Mouse (Mus musculus) Muller cell, postnatal 12 days (primary cell): ENCODE measurements at regions not wholly inside any gene's neighbourhood (a gene's known extent, or its start where the extent isn't known, plus 50 kb on each side); places are given as distances from the start of the nearest gene placed in this dataset.
A peak's percentile ranks its signal among the peaks of the same experiment; 100 is the strongest.
"Not testable (repeated sequence)": the region's sequence is repeated elsewhere in the genome, so short reads cannot be mapped to it uniquely, and the experiment has no call there.

Experiments used
- DNase-seq: peaks from one replicate; pipeline ENCODE4 v3.0.0-alpha.2; 2015; ENCODE audit errors: inconsistent ontology term

DNA sequence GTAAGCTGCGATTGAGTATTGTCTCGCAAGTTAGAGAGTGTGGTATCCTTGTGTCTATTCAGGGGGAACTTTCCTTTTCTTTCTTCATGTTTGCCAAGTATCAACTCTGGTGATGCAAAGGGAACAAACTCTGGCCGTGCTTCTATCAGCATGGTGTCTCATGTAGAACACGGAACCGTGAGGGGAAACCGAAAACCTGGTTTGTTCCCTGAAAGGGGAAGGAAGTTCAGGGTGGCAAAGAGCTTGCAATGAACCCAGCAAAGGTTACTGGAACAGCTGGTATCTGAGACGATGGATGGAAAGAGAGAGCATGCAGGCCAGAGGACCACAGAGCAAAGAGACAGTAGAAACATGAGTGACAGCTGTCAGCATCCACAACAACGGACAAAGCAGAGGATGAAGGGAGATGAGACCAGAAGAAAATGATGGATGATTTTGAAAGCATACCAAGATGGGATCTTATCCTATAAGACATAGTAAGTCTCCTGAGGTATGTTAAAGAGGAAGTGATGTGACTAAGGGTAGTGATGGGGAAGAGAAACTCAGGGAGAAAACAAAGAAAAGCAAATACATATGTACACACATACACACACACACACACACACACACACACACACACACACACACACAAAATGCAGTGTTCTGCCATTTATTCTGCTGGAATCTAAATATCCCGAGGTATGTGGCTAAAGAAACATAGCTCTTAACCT, 199.8 kb upstream of the Peli2 start:
- DNase-seq = no peak

DNA sequence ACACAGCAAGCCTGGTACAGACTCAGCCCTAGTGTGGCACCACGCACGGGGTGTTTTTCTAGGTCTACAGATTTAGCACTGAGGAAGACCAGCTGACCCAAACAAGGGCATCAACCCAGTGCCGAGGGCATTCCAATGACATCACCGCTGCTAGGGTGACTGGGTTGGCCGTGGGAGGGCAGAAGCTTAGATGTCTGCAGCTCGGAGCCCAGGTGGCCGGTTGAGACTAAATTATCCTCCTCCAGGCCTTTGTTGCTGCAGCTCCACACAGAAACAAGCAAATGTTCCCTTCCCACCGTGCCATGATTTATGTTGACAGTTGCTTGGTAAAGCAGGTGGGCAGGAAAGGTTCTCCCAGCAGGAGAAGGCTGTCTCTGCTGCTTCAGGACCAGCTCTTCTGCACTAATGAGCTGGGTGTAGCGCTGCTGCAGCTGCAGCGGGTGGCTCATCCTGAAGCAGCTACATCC, 198.8 kb upstream of the Peli2 start:
- DNase-seq = peak; percentile 61

DNA sequence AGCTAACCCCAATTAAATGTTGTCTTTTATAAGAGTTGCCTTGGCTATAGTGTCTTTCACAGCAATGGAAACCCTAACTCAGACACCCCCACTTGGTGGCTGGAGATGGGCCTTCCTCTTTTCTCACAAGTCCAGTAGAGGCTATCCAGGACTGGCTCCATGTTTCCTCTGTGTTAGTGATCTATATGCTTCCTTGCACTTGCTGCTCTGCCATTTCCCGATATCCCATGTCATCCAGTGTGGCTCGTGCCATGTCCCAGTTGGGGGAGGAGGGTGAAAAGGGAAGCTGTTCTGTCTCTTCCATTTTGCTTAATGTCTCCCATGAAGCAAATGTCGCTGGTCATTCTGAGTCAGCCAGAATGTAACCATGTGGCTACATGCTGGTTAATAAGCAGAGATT, 194.2 kb upstream of the Peli2 start:
- DNase-seq = no peak

DNA sequence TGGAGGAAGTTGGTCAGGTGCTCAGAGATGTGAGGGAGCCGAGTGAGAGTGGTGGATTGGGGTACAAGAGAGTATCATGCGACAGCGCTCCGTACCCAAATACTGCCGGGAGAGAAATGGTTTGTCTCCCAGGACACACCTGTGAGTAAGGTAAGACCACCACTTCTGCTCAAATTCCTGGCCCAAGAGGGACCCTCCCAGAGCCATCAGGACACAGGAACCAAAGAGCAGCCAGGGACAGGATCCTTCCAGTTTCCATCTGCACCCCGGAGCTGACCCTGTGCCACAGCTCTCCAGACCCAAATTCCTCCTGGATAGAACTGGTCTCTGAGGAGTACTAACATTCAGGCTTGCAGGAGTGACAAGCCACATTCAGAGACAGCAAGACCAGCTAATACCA, 185.2 kb upstream of the Peli2 start:
- no peak for DNase-seq

DNA sequence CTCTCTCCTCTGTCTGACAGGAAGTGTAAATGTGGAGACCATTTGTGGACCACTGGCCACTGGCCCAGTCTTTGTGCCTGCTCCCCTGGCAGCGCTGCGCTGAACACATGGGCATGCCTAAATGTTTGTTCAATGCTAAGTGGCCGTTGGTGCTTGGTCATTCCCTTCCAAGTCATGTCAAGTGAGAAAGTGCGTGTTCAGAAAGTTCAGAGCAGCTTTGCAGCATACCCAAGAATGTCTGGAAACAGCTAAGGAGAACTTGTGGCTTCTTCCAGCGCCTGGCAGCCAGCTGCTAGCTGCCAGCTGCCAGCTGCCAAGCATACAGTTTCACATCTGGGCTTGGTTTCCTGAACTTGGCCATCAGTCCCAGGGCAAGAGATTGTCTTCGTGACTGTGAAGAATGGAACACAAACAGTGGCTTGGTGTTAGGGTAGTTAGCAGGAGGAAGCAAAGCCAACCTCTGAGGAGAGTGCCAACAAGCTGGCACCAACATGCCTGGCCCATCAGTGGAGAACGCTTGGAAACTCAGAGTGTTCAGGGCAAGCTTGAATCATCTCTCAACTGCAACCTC, 183.5 kb upstream of the Peli2 start:
- DNase-seq = peak; percentile 58

DNA sequence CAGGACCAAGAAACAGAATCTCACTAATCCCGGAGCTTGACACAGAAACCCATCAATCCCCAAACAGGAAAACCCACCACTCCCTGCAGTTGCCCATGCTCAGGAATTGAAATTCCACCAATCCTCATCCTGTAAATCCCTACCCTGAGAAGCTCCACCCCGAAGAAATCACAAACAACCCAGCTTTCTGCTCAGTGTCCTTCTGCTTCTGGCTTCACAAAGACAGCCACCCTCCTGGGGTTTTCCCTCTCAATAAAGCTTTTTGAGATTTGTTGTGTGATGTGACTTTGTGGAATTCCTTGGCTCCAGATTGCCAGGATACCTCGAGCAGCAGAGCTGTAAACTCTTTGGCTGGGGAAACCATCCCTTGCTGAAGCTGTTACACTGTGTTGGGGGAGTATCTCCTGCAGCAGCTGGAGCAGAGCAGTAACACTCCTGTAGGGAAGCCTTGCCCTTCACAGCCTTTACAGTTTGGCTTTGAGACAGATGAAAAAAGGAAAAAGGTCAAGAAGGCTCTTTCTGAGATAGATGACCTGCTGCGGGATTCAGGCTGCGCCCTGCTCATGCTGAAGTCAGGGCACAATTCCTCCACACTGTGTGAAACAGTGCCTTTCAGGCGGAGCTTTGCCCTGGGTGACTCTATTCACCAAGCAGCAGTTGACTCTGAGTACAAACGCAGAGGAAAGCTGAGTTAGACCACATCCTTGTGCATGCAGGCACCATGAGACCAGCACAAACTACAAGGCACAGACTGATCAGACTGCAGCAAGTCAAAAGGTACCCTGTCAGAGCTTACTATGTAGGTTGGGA, 180.6 kb upstream of the Peli2 start:
- peak; percentile 62 for DNase-seq

DNA sequence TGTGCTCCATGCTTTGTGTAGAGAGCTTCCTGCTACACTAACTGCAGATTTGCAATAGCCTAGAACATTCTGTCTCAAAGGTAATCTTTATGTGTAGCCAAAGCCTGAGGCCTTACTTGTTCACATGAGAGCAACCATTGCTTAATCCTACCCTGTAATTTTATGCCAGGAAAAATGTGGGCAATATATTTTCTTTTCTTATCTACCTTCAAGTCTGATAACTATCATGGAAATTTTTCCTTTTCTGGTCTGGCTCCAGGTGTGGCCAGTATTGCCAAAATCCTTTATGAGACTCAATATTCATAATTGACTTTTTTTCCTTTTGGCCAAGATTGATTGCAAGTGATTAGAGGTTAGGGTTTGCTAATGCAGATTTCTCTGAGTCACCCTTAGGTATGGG, 178.0 kb upstream of the Peli2 start:
- DNase-seq = no peak

DNA sequence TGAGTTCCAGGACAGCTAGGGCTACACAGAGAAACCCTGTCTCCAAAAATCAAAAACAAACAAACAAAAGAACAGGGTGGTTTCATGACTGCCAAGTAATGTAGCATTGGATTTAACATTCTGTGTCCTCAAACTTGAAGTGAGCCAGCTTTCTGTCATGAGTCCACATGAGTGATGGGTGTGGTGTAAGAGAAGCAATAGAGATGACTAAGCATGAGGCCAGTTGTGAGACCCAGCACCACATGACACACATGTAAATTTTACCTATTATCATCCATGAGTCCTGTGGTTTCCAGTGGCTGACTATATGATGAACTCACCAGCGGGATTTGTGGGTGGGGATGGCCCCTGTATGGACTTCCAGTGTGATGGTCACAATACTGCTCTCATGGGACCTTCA, 176.0 kb upstream of the Peli2 start:
- DNase-seq = no peak

DNA sequence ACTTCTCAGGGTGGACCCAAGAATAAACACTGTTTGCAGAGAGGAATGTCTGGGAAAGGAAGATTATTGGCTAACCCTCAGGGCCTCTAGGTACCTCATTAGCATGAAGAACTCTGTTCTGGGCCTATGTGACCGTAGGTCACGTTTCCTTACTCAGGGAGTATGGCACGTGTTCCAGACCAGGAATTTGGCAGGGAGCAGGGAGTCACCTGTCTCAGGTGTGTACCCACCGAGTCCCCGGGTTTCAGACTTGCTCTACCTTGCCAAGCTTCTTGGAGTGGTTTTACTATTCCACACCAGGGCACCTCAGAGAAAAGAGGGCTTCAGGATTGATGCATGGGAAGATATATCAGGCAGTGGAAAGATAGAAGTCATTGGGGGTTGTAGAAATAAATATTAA, 169.6 kb upstream of the Peli2 start:
- DNase-seq = no peak

DNA sequence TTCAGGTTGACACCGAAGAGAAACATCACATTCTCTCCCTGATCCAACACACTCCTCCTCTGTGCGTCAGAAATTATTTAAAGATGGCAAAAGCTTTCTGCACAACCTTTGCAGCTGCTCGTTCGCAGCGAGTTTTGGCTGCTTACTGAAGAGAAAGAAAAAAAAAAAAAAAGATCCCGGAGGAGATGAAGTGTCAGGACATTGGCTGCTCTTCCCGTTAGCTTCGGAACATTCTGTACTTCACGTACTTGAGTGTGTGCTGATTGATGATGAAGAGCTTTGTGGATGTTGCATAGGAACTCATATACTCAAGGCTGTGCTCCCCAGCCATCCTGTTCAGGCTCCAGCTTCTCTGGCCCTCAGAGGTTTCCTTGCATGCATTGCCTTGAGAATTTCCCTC, 162.5 kb upstream of the Peli2 start:
- DNase-seq = no peak

DNA sequence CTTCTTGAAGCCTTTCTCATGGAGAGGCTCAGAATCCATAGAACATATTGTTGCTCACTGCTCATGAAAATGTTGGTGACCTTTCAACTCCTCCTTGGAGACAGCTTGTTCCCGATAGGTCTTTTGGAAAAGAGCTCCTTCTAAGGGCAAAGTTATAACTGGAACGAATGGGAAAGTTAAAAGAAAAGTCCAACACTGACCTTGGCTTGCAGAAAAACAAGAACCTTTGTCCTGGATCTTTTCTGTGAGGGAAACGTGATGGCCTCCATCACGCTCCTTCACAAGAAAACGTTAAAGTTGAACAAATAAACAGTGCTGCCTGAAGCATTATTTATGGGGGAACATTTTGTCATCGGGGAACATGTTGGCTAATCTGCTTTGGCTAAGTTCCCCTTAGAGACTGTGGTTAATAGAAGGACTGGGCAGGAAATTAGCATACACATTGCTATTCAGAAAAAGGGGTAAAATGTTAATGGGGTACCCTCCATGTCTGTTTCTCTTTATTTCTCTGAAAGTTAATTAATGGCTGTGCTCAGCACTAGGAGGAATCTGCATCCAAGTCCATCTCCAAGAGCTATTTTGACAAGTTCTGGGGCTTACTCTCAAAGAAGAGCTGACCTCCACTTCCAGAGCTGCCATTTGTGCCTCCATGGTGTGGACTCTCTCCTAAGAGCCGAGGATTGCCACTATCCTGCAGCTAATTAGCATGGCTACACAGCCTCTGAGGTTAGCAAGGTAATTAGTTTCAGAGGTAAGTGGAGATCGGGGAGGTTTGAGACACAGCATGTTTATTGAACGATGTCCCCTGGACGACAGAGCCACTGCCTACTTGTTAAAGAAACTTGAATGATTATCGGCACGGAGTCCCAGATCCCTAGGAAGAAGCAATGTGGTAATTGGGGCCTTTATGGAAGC, 161.0 kb upstream of the Peli2 start:
- no peak for DNase-seq

DNA sequence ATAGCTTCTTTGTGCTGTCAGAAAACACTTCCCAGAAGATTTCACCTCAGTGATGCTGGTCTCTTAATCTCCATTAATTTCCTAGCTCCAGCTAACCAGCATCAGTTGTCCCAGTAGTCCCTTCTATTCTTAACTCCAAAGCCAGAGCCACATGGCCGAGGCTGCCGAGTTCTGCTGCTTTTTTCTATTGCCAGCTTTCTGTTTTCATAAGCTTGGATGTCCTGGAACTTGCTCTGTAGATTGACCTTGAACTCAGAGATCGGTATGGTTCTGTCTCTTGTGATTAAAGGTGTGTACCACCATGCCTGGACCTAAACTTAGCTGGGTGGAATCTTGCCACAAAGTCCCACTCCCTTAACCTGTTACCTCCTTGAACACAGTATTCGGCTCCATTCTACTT, 155.8 kb upstream of the Peli2 start:
- DNase-seq = not testable (repeated sequence)

DNA sequence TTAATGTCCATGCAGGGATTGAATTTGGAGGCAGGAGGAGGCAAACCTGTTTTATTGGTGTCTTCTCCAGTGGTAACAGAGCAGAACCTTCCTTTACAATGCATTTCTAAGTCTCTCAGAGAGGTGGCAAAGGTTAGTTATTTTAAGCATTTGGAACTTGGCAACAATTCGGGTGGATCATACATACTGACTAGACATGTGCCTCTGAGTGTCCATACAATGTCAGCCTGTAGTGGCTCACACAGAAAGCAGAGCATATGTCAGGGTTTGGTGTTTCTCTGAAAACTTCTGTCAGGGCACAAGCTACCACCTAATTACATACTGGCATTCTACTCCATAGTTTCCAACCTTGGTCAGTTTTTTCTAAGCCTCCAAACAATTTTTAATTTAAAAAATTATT, 150.8 kb upstream of the Peli2 start:
- DNase-seq = no peak

DNA sequence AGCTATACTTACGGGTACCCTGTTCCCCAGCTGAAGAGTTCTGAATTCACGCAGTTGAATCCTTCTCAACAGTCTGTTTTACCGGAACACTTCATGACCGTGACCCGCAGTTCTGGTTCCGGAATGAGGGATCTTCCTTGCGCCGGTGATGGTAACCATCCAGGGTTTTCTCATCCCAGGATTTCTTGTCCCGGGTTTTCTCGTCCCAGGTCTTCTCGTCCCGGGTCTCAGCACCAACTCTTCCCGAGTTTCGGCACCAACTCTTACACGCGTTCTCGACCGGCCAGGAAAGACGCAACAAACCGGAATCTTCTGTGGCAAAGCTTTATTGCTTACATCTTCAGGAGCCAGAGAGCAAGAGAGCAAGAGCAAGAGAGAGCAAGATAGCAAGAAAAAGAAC, 147.5 kb upstream of the Peli2 start:
- DNase-seq = not testable (repeated sequence)

DNA sequence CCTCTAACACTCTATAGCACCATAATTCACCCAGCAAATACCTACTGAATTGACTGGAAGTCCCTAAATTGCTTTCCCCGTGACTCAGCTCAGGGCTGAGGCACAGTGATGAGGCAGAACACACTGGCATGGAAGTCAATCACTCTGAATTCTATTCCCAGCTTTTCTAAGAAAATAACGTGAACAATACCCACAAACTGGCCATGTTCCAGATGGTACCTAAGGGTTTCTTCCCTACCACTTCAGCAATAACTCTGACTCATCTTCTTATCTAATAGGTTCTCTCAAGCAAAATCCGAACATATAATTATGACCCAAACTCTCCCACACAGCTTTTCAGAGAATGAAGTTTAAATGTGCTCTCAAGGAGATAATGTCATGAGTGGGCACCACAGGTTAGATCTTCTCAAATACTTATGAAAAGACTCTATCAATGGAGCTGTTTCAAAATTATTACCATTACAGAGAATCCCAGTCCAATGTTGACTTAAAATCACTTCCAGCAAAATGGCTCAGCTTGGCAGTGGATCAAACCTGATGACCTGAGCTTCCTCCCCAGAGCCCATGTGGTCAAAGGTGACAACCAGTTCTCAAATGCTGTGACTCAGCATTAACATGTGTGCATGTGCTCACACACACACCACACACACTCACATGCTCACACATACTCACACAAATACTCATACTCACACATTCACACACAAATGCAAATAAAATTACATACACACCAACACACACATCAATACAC, 137.5 kb upstream of the Peli2 start:
- no peak for DNase-seq

DNA sequence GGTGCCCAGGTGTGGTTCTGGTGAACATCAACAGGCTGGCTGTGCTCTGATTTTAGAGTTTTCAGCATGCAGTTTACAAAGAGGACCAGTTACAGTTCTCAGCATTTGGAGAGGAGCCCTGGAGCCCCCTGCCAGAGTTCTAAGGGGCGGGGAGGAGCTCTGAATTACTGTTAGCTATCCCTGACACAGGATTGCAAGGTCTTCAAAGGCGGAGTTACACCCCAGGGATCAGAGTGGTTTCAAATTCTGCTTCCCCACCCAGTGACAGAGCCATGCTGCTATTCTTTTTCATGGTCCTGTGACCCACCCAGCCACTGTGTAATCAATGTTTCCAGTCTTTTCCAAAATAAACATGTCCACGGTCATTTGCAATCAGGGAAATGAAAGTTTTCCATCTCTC, 134.1 kb upstream of the Peli2 start:
- DNase-seq = peak; percentile 12

DNA sequence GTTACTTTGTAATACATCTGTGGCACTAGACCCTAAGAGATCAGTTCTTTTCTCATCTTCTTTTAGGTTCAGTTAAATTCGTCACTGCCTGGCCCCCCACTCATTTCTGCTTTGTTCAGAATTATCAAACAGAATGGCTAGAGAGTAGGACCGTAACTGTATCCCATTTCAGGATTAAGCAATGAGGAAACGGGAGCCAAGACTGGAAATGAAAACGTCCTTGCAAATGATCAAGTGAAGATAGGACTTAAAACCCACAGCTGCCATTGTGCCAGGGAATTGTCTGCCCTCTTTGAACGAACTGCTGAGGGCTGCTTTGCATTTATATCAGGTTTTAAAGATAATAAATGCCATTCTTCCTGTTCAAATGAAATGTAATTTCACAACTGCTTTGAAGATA, 133.7 kb upstream of the Peli2 start:
- DNase-seq = no peak

DNA sequence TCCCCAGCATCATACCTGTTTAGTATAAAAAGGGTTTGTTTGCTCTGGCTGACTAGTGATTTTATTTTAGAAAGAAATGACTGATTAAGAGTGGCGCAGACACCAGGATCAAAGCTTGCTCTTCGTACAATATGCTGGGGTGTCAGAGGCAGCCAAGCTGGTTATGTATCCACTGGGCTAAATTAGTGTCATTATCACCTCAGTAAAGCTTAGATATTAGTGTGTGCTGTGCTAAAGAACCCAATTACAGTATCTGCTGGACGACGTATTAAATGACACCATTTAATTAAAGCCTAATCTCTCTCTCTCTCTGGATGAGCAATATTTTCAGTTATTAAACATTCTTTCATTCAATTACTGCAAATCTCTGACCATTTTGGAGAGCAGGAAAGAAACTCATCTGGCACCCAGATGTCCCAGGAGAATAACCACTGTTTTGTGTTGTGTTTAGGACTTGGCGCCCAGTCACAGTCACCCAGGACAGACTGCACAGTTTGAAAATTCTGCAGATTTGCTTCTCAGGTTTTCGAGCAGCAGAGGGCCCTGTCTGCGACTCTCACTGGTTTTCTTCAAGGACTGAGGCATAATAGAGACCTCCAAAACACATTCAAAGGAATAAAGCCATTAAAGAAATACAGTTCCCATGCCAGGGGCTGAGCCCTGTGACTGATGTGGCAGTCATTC, 133.1 kb upstream of the Peli2 start:
- peak; percentile 17 for DNase-seq

DNA sequence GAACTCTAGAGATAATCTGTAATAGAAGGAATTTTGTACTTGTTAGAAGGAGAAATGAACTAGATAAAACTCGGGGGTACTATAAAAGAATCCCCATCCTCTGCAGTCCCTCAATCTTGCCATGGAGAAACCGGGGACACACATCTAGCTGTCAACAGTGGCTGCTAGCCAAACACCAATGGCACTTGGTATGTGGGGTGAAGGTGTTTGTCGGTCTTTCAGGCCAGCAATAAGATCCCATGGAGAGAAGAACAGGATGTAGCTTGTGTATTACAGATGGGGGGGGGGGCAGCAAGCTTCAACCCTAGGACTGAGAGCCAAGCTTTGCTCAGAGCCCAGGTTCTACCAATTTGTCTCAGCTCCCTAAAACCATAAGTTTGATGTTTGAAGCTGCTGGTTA, 132.5 kb upstream of the Peli2 start:
- no peak for DNase-seq

DNA sequence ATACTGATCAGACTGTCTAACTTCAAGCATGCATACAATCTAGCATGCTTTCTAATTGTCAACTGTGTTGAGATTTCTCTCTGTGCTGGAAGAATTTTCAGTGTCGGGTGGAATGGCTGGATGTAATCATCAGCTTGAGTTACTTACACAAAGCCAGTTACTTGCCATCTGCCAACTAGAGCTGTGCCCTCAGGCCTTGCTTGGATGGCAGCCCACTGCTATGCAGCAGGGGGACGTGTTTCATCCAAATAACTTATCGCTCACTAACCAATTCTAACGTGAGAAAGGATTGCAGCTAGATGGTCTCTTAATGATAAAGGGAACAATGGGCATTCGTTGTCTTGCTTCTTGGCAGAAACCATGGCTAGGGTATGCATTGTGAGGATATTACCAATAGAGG, 131.3 kb upstream of the Peli2 start:
- DNase-seq = peak; percentile 90

DNA sequence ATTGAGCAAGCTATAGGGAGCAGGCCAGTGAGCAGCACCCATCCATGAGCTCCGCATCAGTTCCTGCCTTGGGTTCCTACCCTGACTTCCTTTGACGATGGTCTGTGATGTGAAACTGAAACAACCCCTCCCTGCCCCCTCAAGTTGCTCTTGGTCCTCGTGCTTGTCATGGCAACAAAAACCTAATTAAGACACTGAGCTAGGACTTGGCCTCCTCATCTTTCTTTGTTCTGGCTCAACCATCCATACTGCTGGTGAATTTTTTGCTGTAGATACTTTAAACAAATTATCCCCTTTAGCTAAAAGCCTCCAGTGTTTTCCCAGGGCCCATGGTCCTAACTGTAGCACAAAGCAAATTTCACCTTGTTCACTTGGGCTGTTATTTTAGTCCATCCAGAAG, 129.9 kb upstream of the Peli2 start:
- peak; percentile 70 for DNase-seq
